Mouse (Mus musculus) adrenal gland, adult 18-20 months (tissue): ENCODE measurements around the gene Tead3. TPM values are rescaled to one million over a fixed set of nuclear protein-coding genes. Genes with fewer than 3 reads are reported as not detected.

Experiments
- total RNA-seq, 2 experiments: library from RNA; stranded (reverse); gene quantifications; 1 replicate in 1 of 2; 2 replicates in 1 of 2; pipeline ENCODE4 v1.2.3; 2021

Tead3 gene
- total RNA-seq, 2 experiments from 2014 or later, result 7.4 to 8.5 TPM

Other genes with a start within 250 kb of the Tead3 start
- 1 to 10 TPM; 4.8 to 9.3 TPM for gene Scube3, start 208.7 kb downstream of the Tead3 start, total RNA-seq
- 10 to 100 TPM; 36.1 to 36.5 TPM for gene Zfp523, start 173.7 kb downstream of the Tead3 start, total RNA-seq
- 1 to 10 TPM; 1.2 to 1.3 TPM for gene Def6, start 143.0 kb downstream of the Tead3 start, total RNA-seq
- gene Ppard, start 118.1 kb downstream of the Tead3 start, total RNA-seq, result 10 to 100 TPM; 70.6 to 70.7 TPM
- gene Fance, start 37.3 kb downstream of the Tead3 start, total RNA-seq, result 10 to 100 TPM; 18.2 to 23.7 TPM
- gene Rpl10a, start 22.3 kb downstream of the Tead3 start, total RNA-seq, result 100 to 1,000 TPM; 760 to 827 TPM
- not detected for gene Tulp1, start 14.4 kb upstream of the Tead3 start, total RNA-seq
- gene Fkbp5, start 166.7 kb upstream of the Tead3 start, total RNA-seq, result 100 to 1,000 TPM; 111 to 112 TPM
- not detected for gene Armc12, start 180.0 kb upstream of the Tead3 start, total RNA-seq
- gene Clpsl2, start 198.6 kb upstream of the Tead3 start, total RNA-seq, result not detected
- gene Clps, start 209.9 kb upstream of the Tead3 start, total RNA-seq, result not detected
- gene Lhfpl5, start 224.8 kb upstream of the Tead3 start, total RNA-seq, result 1 to 10 TPM; 2.0 to 2.6 TPM